Mouse (Mus musculus) heart, embryonic 15.5 days (tissue): Measurements from ENCODE around the gene Ocln. TPM values are rescaled to one million over a fixed set of nuclear protein-coding genes. Genes with fewer than 3 reads are reported as not detected.
"Not testable (repeated sequence)": the region's sequence is repeated elsewhere in the genome, so short reads cannot be mapped to it uniquely, and the experiment has no call there.

Experiments
- ATAC-seq: fragments of 200-750 bp; cut with Nextera tagmentation; replicated peaks from 2 replicates; pipeline ENCODE4 v1.8.0; 2017; ENCODE audit warnings: low read depth, moderate TSS enrichment; ENCODE audit not compliant: insufficient number of reproducible peaks, insufficient read depth, low FRiP score
- H3K27ac ChIP-seq: fragments of 300-500 bp; sonication (generic); 2 replicates; pipeline ENCODE4 v1.5.1; 2015; ENCODE audit warnings: mild to moderate bottlenecking, inconsistent platforms
- H3K27me3 ChIP-seq: fragments of 300-500 bp; sonication (generic); 2 replicates; pipeline ENCODE4 v1.6.1; 2015; ENCODE audit warnings: inconsistent platforms
- H3K36me3 ChIP-seq: fragments of 300-500 bp; sonication (generic); 2 replicates; pipeline ENCODE4 v1.6.1; 2015; ENCODE audit warnings: mild to moderate bottlenecking, inconsistent platforms
- H3K4me1 ChIP-seq: fragments of 300-500 bp; sonication (generic); replicated peaks from 2 replicates; pipeline ENCODE4 v1.6.1; 2015; ENCODE audit warnings: inconsistent platforms
- H3K4me2 ChIP-seq: fragments of 300-500 bp; sonication (generic); 2 replicates; pipeline ENCODE4 v1.6.1; 2015; ENCODE audit warnings: inconsistent platforms, mild to moderate bottlenecking, moderate library complexity
- H3K4me3 ChIP-seq: fragments of 300-500 bp; sonication (generic); 2 replicates; pipeline ENCODE4 v1.5.1; 2015; ENCODE audit warnings: mild to moderate bottlenecking, inconsistent platforms
- H3K9ac ChIP-seq: fragments of 300-500 bp; sonication (generic); 2 replicates; pipeline ENCODE4 v1.6.1; 2015; ENCODE audit warnings: mild to moderate bottlenecking, inconsistent platforms
- H3K9me3 ChIP-seq: fragments of 300-500 bp; sonication (generic); replicated peaks from 2 replicates; pipeline ENCODE4 v1.6.1; 2016; ENCODE audit warnings: inconsistent platforms
- WGBS: fragments of 180-500 bp; shearing (Covaris S2); methylation state at CpG from one replicate; pipeline ENCODE4 v1.1.7; 2015; ENCODE audit warnings: mixed read lengths; 5-methylcytosine and 5-hydroxymethylcytosine counted together
- polyA plus RNA-seq: library from polyadenylated mRNA; unstranded; fragments of >200 nt; fragmentation: Nextera tagmentation; extraction: Ambion mirVana; gene quantifications from 2 replicates; pipeline ENCODE4 v1.2.1, GENCODE M21; 2015

Ocln gene
- polyA plus RNA-seq, 1 experiment from 2014 or later, result 2.2 TPM

- Histone ChIP-seq H3K4me2 (no peak overlapping the region), H3K9ac (no peak overlapping the region), H3K4me1 (no peaks in the 10 kb centered on the region), H3K36me3 (peaks cover 58% of the 10 kb centered on the region), H3K27me3 (no peaks in the 10 kb centered on the region), H3K9me3 (no peaks in the 10 kb centered on the region), H3K4me3 (no peak overlapping the region), H3K27ac (no peak overlapping the region)
- 83% methylated on average over 7 of the region's 7 CpGs for WGBS
- ATAC-seq, result no peak
Measured at GRCm38 (mm10) chr13:100483610-100484009, 68.9 kb downstream of the Ocln start.

GRCm38 (mm10) chr13:100463527-100464222 lies 88.8 kb downstream of the Ocln start:
- peaks cover 30% of the 10 kb centered on the region for H3K36me3 ChIP-seq
- H3K27ac ChIP-seq, result no peak overlapping the region

DNA sequence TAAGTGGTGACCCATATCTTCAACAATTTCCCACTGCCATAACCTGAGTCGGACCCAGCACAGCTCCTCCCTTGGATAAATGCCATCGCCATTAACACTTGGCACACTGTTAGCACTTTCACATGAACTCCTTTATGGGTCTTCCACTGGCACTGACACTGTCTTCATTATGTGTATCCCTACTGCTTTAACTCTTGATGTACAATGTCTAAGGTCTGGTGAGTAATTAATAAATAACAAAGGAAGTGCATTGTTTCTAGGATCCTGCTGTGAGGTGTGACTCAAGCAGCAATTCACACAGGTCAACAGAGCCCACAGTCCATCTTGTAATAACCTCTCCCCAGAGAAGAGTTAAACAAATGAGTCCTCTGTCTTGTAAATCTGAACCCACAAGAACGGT lies 91.2 kb downstream of the Ocln start:
- Histone ChIP-seq H3K4me1 (no peaks in the 10 kb centered on the region), H3K27me3 (no peaks in the 10 kb centered on the region), H3K27ac (no peak overlapping the region), H3K9ac (no peak overlapping the region), H3K36me3 (peaks cover 9% of the 10 kb centered on the region; the same call in 1 of the 2 replicates), H3K4me3 (no peak overlapping the region), H3K9me3 (no peaks in the 10 kb centered on the region), H3K4me2 (no peak overlapping the region)
- ATAC-seq, result no peak
- 76% methylated on average over 3 of the region's 3 CpGs for WGBS

More at GRCm38 (mm10) chr13:100463527-100464222, 88.8 kb downstream of the Ocln start:
- H3K9ac ChIP-seq, result no peak overlapping the region
- no peak for ATAC-seq
- H3K4me1 ChIP-seq, result no peaks in the 10 kb centered on the region
- H3K4me3 ChIP-seq, result no peak overlapping the region
- H3K4me2 ChIP-seq, result no peak overlapping the region
- H3K27me3 ChIP-seq, result no peaks in the 10 kb centered on the region
- H3K9me3 ChIP-seq, result no peaks in the 10 kb centered on the region
- 83% methylated on average over 2 of the region's 2 CpGs for WGBS

- H3K36me3 ChIP-seq, ATAC-seq, H3K9ac ChIP-seq, H3K27me3 ChIP-seq, H3K27ac ChIP-seq, H3K4me3 ChIP-seq, H3K4me2 ChIP-seq, H3K9me3 ChIP-seq, H3K4me1 ChIP-seq: not testable (repeated sequence)
- 74% methylated on average over 8 of the region's 8 CpGs for WGBS
Measured at GRCm38 (mm10) chr13:100452415-100453127, 99.9 kb downstream of the Ocln start, which contains the start of gene Naip1. Gene Naip1 (minus strand): TSS chr13:100452869.

- 73% methylated on average over 1 of the region's 1 CpGs for WGBS
- H3K4me3 ChIP-seq, result no peak overlapping the region
Measured at GRCm38 (mm10) chr13:100449495-100449894, 103.0 kb downstream of the Ocln start.

More at GRCm38 (mm10) chr13:100449495-100449894, 103.0 kb downstream of the Ocln start:
- H3K4me1 ChIP-seq, result no peaks in the 10 kb centered on the region
- H3K4me2 ChIP-seq, result no peak overlapping the region
- no peaks in the 10 kb centered on the region for H3K36me3 ChIP-seq
- no peaks in the 10 kb centered on the region for H3K27me3 ChIP-seq
- H3K27ac ChIP-seq, result no peak overlapping the region
- ATAC-seq, result no peak
- H3K9ac ChIP-seq, result no peak overlapping the region
- H3K9me3 ChIP-seq, result no peaks in the 10 kb centered on the region

Other genes with a start within 250 kb of the Ocln start
- 0.06 and 0.14 TPM in 2 replicates for gene Naip6, start 235.0 kb downstream of the Ocln start, polyA plus RNA-seq
- gene Naip1, start 99.8 kb downstream of the Ocln start, polyA plus RNA-seq, result not detected in 2 replicates
- 39.4 and 39.9 TPM in 2 replicates for gene Gtf2h2, start 60.1 kb downstream of the Ocln start, polyA plus RNA-seq
- 1.6 and 3.6 TPM in 2 replicates for gene Marveld2, start 64.3 kb upstream of the Ocln start, polyA plus RNA-seq
- 215 and 218 TPM in 2 replicates for gene Ak6, start 98.3 kb upstream of the Ocln start, polyA plus RNA-seq
- gene Rad17, start 98.3 kb upstream of the Ocln start, polyA plus RNA-seq, result 18.4 and 21.6 TPM in 2 replicates
- gene Taf9, start 98.9 kb upstream of the Ocln start, polyA plus RNA-seq, result 9.3 and 9.5 TPM in 2 replicates
- gene Ccdc125, start 117.0 kb upstream of the Ocln start, polyA plus RNA-seq, result 2.6 and 4.1 TPM in 2 replicates
- 61.8 and 65.4 TPM in 2 replicates for gene Cdk7, start 178.2 kb upstream of the Ocln start, polyA plus RNA-seq
- gene Mrps36, start 191.9 kb upstream of the Ocln start, polyA plus RNA-seq, result 211 and 283 TPM in 2 replicates
- 14.0 and 15.6 TPM in 2 replicates for gene Cenph, start 223.2 kb upstream of the Ocln start, polyA plus RNA-seq
- gene Ccnb1, start 233.9 kb upstream of the Ocln start, polyA plus RNA-seq, result 159 and 183 TPM in 2 replicates